Mouse (Mus musculus) MEL (cell line): ENCODE measurements around the gene Gopc. TPM values are rescaled to one million over a fixed set of nuclear protein-coding genes. Genes with fewer than 3 reads are reported as not detected.

ENCODE experiments used
- DNase-seq: peaks from one replicate; pipeline ENCODE4 v3.0.0; 2011; ENCODE audit warnings: low read depth, low spot score
- H3K27ac ChIP-seq: 2 replicates; pipeline ENCODE4 v1.5.1; 2012; ENCODE audit warnings: low read depth, mild to moderate bottlenecking, control low read depth, low read length, moderate library complexity; ENCODE audit not compliant: control insufficient read depth
- H3K27me3 ChIP-seq, 2 experiments: fragments of 150-350 bp in 1 of 2; sonication (generic) in 1 of 2; 2 replicates each; pipeline ENCODE4 v1.6.1; 2012; ENCODE audit warnings: low read length in 2 of 2, mild to moderate bottlenecking in 2 of 2, improper control_type of control experiment in 1 of 2, moderate library complexity in 1 of 2; ENCODE audit not compliant: insufficient read depth in 2 of 2, control insufficient read depth in 1 of 2
- H3K36me3 ChIP-seq, 2 experiments: 2 replicates each; pipeline ENCODE4 v1.6.1; 2012 to 2014; ENCODE audit warnings: low read length in 2 of 2, improper control_type of control experiment in 1 of 2, inconsistent platforms in 1 of 2, mild to moderate bottlenecking in 1 of 2; ENCODE audit not compliant: insufficient read depth in 2 of 2, control insufficient read depth in 1 of 2
- H3K4me1 ChIP-seq, 2 experiments: fragments of 150-350 bp in 1 of 2; sonication (generic) in 1 of 2; 2 replicates each; pipeline ENCODE4 v1.6.1; 2012; ENCODE audit warnings: low read length in 2 of 2, improper control_type of control experiment in 1 of 2, mild to moderate bottlenecking in 1 of 2; ENCODE audit not compliant: insufficient read depth in 2 of 2, control insufficient read depth in 1 of 2
- H3K4me3 ChIP-seq, 2 experiments: fragments of 150-350 bp in 1 of 2; sonication (generic) in 1 of 2; 2 replicates each; pipeline ENCODE4 v1.5.1; 2012; ENCODE audit warnings: low read depth in 2 of 2, low read length in 2 of 2, mild to moderate bottlenecking in 2 of 2, moderate library complexity in 2 of 2, control low read depth in 1 of 2, improper control_type of control experiment in 1 of 2; ENCODE audit not compliant: control insufficient read depth in 1 of 2, insufficient read depth in 1 of 2
- H3K79me2 ChIP-seq: 2 replicates; pipeline ENCODE4 v1.6.1; 2012; ENCODE audit warnings: mild to moderate bottlenecking, low read length, moderate library complexity; ENCODE audit not compliant: control insufficient read depth, poor library complexity, insufficient read depth
- H3K9ac ChIP-seq: 2 replicates; pipeline ENCODE4 v1.6.1; 2012; ENCODE audit warnings: low read depth, mild to moderate bottlenecking, control low read depth, low read length, moderate library complexity; ENCODE audit not compliant: control insufficient read depth, poor library complexity, severe bottlenecking
- H3K9me3 ChIP-seq: fragments of 150-350 bp; sonication (generic); replicated peaks from 2 replicates; pipeline ENCODE4 v1.6.1; 2012; ENCODE audit warnings: mild to moderate bottlenecking, low read length, improper control_type of control experiment, moderate library complexity; ENCODE audit not compliant: insufficient read depth
- CHD2 ChIP-seq: IDR thresholded peaks from 2 replicates; pipeline ENCODE4 v1.6.1; 2011; ENCODE audit warnings: low read length, improper control_type of control experiment
- GABPA ChIP-seq: IDR thresholded peaks from 2 replicates; pipeline ENCODE4 v1.6.1; 2012; ENCODE audit warnings: low read depth, mild to moderate bottlenecking, inconsistent platforms, low read length, improper control_type of control experiment, moderate library complexity
- GATA1 ChIP-seq: IDR thresholded peaks from 2 replicates; pipeline ENCODE4 v1.6.1; 2011; ENCODE audit warnings: low read depth, low read length, improper control_type of control experiment
- JUND ChIP-seq: IDR thresholded peaks from 2 replicates; pipeline ENCODE4 v1.6.1; 2011; ENCODE audit warnings: low read depth, mild to moderate bottlenecking, improper control_type of control experiment, low read length
- KAT2A ChIP-seq: conservative IDR thresholded peaks from 2 replicates; pipeline ENCODE4 v1.6.1; 2012; ENCODE audit warnings: low read depth, low read length, improper control_type of control experiment, inconsistent platforms
- MAFK ChIP-seq: IDR thresholded peaks from 2 replicates; pipeline ENCODE4 v1.6.1; 2011; ENCODE audit warnings: low read depth, mild to moderate bottlenecking, low read length, improper control_type of control experiment, borderline replicate concordance
- SIN3A ChIP-seq: IDR thresholded peaks from 2 replicates; pipeline ENCODE4 v1.6.1; 2012; ENCODE audit warnings: low read length, improper control_type of control experiment, inconsistent platforms
- TAL1 ChIP-seq: IDR thresholded peaks from 2 replicates; pipeline ENCODE4 v1.6.1; 2012; ENCODE audit warnings: mild to moderate bottlenecking, inconsistent platforms, low read length, moderate library complexity, mixed read lengths
- TBP ChIP-seq: IDR thresholded peaks from 2 replicates; pipeline ENCODE4 v1.8.0; 2011; ENCODE audit warnings: low read depth, low read length, improper control_type of control experiment
- TCF12 ChIP-seq: IDR thresholded peaks from 2 replicates; pipeline ENCODE4 v1.6.1; 2014; ENCODE audit warnings: low read depth, mild to moderate bottlenecking, inconsistent platforms, low read length, improper control_type of control experiment, moderate library complexity
- USF1 ChIP-seq: IDR thresholded peaks from 2 replicates; pipeline ENCODE4 v1.6.1; 2014; ENCODE audit warnings: low read depth, mild to moderate bottlenecking, inconsistent platforms, low read length, improper control_type of control experiment, moderate library complexity
- ZMIZ1 ChIP-seq: IDR thresholded peaks from 2 replicates; pipeline ENCODE4 v1.6.1; 2012; ENCODE audit warnings: low read depth, mild to moderate bottlenecking, inconsistent platforms, low read length, improper control_type of control experiment, moderate library complexity
- polyA plus RNA-seq, 2 experiments: library from polyadenylated mRNA; stranded (reverse) in 1 of 2; unstranded in 1 of 2; fragments of >175 nt in 1 of 2; fragments of >200 nt in 1 of 2; gene quantifications; 2 replicates each; pipeline versions ENCODE4 v1.2.1 to v1.2.4; 2012; ENCODE audit warnings: low replicate concordance in 2 of 2, low read depth in 1 of 2; ENCODE audit not compliant: insufficient read length in 2 of 2, insufficient read depth in 1 of 2, missing spikeins in 1 of 2
- total RNA-seq: library from RNA; depleted of rRNA; stranded (reverse); fragments of 300-350 nt; gene quantifications from 2 replicates; pipeline ENCODE4 v1.2.3, GENCODE M21; 2012

The Gopc gene
- total and polyA plus RNA-seq, 3 experiments = 6.2 to 8.2 TPM; not detected in 1

- Histone ChIP-seq H3K36me3 (no peaks in the 10 kb centered on the region), H3K27me3 (no peaks in the 10 kb centered on the region)
- TF ChIP-seq TBP = 0 out of 2 replicates have a peak, but pooled peaks have one; percentile 53
- TF ChIP-seq GATA1 = no peak
- no peak for TF ChIP-seq KAT2A
Measured at GRCm38 (mm10) chr10:52321918-52322317, 60.0 kb downstream of the Gopc start.

DNA sequence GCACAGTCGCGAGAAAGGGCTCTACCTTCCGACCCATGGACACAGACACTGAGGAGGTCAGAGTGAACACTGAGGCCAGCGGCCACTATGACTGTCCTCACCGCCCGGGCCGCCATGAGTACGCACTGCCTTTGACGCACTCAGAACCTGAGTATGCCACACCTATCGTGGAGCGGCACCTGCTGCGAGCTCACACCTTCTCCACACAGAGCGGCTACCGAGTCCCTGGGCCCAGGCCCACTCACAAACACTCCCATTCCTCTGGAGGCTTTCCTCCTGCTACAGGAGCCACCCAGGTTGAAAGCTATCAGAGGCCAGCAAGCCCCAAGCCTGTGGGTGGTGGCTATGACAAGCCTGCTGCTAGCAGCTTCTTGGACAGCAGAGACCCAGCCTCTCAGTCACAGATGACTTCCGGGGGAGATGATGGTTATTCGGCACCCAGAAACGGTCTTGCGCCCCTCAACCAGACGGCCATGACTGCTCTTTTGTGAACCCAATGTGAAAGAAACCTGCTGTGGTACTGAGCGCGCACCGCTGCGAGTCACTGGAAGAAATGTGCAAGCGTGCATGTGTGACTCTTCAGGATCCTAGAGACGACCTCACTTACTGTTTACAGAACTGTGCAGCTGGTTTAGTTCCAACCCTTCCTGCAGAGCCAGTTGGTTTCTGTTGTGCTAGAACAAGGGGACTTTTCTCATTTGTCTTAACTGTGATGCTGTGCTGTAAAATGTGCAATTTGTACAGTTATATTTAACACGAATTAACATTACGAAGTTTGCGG is 62.2 kb downstream of the Gopc start:
- no peaks in the 10 kb centered on the region for H3K36me3 ChIP-seq
- no peak overlapping the region for H3K4me3 ChIP-seq
- no peaks in the 10 kb centered on the region for H3K4me1 ChIP-seq
- H3K27ac ChIP-seq = no peak overlapping the region
- no peak for DNase-seq
- no peak overlapping the region for H3K9ac ChIP-seq
- no peaks in the 10 kb centered on the region for H3K79me2 ChIP-seq
- no peaks in the 10 kb centered on the region for H3K27me3 ChIP-seq
- TF ChIP-seq MAFK = no peak
- TF ChIP-seq CHD2 = no peak
- TF ChIP-seq GABPA = no peak
- no peak for TF ChIP-seq ZMIZ1
- TF ChIP-seq TAL1 = no peak
- no peak for TF ChIP-seq USF1
- no peak for TF ChIP-seq TCF12
- TF ChIP-seq JUND = no peak
- no peak for TF ChIP-seq SIN3A
- no peaks in the 10 kb centered on the region for H3K9me3 ChIP-seq

More at GRCm38 (mm10) chr10:52321918-52322317, 60.0 kb downstream of the Gopc start:
- no peak for DNase-seq
- Histone ChIP-seq H3K4me3 (no peak overlapping the region), H3K9ac (no peak overlapping the region), H3K79me2 (no peaks in the 10 kb centered on the region), H3K9me3 (no peaks in the 10 kb centered on the region), H3K4me1 (no peaks in the 10 kb centered on the region), H3K27ac (no peak overlapping the region)

GRCm38 (mm10) chr10:52309196-52309595 is 72.7 kb downstream of the Gopc start:
- no peak for DNase-seq
- Histone ChIP-seq H3K9ac (no peak overlapping the region), H3K9me3 (no peaks in the 10 kb centered on the region), H3K79me2 (no peaks in the 10 kb centered on the region), H3K4me1 (no peaks in the 10 kb centered on the region), H3K36me3 (no peaks in the 10 kb centered on the region; a peak in 1 of 4 replicates), H3K4me3 (no peak overlapping the region), H3K27ac (no peak overlapping the region), H3K27me3 (no peaks in the 10 kb centered on the region)
- TF ChIP-seq GABPA = no peak
